Mouse (Mus musculus) yolk sac, embryonic 10.5 days (tissue): ENCODE data around the gene Cphx2.
"Not testable (repeated sequence)": the region's sequence is repeated elsewhere in the genome, so short reads cannot be mapped to it uniquely, and the experiment has no call there.

Experiments
- DNase-seq: peaks from one replicate; pipeline ENCODE4 v3.0.0-alpha.2; 2017; ENCODE audit warnings: low spot score

Cphx2 gene

GRCm38 (mm10) chr14:26081216-26081615, at the start of gene Cphx2:
TSS of gene Cphx2 (plus strand) at chr14:26081516.
- DNase-seq, result not testable (repeated sequence)

DNA sequence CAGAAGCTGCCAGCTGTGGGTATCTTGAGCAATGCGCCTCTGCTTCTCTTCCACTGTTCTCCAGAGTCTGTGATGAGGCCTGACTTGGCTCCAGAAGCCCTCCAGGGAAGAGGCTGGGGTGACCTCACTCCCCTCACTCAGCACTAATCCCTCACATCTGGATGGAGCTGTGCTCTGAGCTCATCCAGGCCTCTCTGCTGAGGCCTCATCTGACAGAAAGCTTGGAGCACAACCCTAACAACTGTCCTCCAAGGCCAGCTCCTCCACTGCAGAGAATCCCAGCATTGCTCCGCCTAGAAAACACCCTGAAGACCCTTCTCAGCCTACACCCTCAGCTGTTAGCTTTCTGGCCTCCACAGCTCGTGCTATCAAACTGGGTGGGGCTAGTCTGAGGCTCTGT, 47.0 kb upstream of the Cphx2 start:
- not testable (repeated sequence) for DNase-seq

DNA sequence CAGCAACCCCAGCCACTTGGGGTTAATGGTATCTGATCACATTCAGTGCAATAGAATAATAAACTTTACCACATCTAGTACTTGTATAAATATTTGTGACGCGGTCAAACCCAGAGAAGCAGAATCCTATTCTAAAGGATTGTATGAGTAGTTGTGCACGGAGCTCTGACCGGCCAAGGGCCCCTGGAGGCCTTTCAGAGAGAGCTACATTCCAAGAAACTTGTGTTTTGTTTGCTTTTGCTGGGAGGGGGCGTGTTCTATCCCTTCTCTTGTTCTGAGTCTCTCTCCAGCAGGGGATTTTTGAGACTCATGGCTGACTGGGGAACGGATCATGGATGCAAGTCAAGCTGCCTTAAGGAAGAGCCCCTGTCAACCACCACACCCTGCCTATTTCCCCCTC, 45.9 kb upstream of the Cphx2 start:
- not testable (repeated sequence) for DNase-seq

DNA sequence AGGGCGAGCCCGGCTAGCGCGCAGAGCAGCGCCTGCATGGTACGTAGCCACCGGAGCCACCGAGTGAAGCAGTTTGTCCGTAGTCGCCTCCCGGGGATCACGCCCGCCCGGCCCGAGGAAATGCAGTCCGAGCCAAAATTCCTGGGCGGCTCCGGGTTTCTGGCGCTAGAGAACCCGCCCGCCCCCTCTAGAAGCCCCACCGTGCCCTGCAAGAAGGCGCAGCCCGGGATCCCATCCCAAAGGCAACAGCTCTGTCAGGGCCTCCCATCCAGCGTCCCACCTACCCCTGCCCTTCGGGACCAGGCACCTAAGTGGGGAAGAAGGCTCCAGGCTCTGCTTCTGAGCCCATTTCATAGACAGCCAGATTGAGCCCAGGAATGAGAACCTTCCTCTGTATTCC, 38.7 kb upstream of the Cphx2 start, which contains the start of gene Gm9780:
TSS of gene Gm9780 (minus strand) at position 101 of the 400 bp plus-strand sequence.
- DNase-seq, result not testable (repeated sequence)

DNA sequence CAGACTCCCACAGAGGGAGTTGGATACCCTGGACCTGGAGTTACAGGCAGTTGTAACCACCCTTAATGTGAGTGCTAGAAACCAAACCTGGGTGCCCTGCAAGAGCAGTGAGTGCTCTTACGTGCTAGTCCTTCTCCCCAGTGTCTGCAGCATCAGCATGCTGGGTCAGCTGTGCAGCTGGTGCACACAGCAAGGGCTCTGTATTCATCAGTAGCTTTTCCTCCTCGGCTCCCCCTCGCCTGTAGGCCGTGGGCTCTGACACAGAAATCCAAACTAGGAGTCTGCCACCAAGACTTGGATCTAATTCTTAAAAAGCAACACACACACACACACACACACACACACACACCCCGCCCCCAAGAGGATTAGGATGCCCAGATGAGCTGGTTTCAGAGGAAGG, 36.3 kb upstream of the Cphx2 start:
- not testable (repeated sequence) for DNase-seq

DNA sequence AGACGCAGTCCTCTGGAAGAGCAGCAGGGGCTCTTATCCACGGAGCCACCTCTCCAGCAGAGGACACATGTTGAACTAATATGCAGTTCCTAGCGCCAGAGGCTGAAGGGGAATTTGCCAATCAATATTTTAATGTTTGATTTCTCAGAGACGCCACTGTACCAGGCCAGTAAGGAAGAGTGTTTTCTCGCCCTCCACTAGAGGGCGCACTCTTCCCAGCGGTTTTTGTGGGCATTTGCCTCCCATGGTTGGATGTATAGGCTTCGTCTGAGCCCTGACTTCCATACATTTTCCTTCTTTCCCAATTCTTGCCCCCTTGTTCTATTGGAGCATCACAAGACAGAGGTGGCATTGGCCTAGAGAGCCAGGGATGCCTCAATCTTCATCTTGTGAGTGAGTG, 34.3 kb upstream of the Cphx2 start:
- DNase-seq, result not testable (repeated sequence)

- DNase-seq, result not testable (repeated sequence)
These were observed 32.5 kb upstream of the Cphx2 start for GRCm38 (mm10) chr14:26048767-26049166.

- DNase-seq, result not testable (repeated sequence)
These were observed 23.1 kb upstream of the Cphx2 start for GRCm38 (mm10) chr14:26058184-26058583.

GRCm38 (mm10) chr14:26059362-26059761, 22.0 kb upstream of the Cphx2 start:
- DNase-seq, result not testable (repeated sequence)

GRCm38 (mm10) chr14:26066574-26067324, 14.6 kb upstream of the Cphx2 start:
- DNase-seq, result not testable (repeated sequence)

DNA sequence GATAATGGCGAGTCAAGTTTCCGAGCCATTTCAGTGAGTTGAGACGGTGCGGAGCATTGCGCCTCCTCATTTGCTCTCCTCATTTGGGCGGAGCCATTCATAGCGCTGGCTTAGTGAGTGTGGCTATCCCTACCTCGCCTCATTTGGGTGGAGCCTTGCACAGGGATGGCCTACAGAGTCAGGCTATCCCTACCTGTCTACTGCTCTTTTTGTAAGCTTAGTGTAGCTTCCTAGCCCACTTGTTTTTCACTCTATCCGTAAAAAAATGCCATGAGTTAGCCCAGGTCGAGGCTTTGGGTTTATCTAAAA, 14.0 kb upstream of the Cphx2 start, which contains the start of gene Tmem254c:
TSS of gene Tmem254c (minus strand) at position 31 of the 309 bp plus-strand sequence.
- not testable (repeated sequence) for DNase-seq

- not testable (repeated sequence) for DNase-seq
These were observed 4.5 kb upstream of the Cphx2 start for GRCm38 (mm10) chr14:26076620-26077390.

DNA sequence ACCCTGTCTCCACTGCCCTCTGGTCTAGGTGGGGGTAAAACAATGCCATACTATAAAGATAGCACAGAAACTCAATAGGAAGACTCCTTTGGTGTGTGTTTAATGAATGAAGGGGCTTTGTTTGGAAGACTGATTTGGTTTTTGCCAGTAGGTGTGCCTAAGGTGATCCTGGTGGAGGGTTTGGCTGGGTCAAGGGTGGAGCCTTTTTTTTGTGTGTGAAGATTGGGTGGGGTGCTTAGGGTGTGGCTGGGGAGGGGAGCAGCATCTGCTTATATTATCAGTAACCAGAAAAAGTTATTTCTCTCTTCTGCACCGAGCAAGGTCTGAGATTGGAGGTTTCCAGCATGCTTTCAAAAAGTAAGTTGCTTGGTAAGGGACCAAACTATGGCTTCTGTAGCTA, 681 bp downstream of the Cphx2 start, which contains the start of gene Cphx3:
TSS of gene Cphx3 (plus strand) at position 301 of the 400 bp plus-strand sequence.
- not testable (repeated sequence) for DNase-seq

- not testable (repeated sequence) for DNase-seq
These were observed 16.3 kb downstream of the Cphx2 start for GRCm38 (mm10) chr14:26097622-26098021.

DNA sequence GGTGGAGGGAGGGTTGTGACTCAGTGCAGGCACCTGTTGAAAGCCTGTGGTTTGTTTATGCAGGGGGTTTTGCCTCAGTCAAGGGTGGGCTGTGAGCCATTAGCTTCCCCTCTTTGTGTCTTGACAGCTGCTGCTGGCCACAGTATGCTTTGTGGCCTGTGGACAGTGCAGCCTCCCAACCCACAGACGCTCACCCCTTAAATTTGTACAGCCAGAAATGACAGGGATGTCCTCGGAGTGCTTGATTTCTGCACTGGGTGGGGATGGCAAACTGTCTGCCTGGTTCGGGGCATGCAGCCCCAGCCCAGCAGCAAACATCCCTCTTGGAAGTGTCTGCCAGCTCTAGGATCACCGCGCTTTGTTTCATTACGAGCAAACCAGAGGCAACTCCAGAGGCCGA, 36.8 kb downstream of the Cphx2 start, which contains the start of gene Duxbl2:
TSS of gene Duxbl2 (plus strand) at position 200 of the 400 bp plus-strand sequence.
- not testable (repeated sequence) for DNase-seq

DNA sequence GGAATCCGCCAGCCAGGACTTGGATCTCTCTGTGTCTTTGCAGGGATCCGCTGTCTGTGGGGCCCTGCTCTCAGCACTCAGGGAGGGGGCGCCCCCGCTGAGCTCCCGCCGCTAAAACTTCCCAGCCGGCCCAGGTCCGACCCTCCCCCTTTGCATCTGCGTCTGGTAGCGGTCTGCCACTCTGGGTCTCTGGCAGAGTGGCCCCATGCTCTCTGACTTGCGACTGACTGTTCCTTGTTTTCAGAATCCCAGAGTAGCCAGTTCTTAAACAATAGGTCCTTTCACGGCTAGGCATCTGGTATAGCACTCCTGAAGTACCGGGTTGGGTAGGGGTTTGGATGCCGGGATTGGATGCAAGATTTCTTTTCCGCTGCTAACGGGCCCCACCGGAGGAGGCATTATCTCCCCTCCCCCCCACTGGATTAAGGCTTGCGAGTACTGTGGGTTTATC, 37.3 kb downstream of the Cphx2 start:
- not testable (repeated sequence) for DNase-seq

GRCm38 (mm10) chr14:26119095-26119494, 37.8 kb downstream of the Cphx2 start:
- not testable (repeated sequence) for DNase-seq
